Mouse (Mus musculus) spleen, adult 2 months (tissue): ENCODE measurements around the gene Tmprss11a.

Experiments used
- CTCF ChIP-seq: fragments of 200-500 bp; IDR thresholded peaks from 2 replicates; pipeline ENCODE4 v1.5.1; 2011; ENCODE audit warnings: mild to moderate bottlenecking, inconsistent platforms; ENCODE audit not compliant: insufficient read depth, insufficient read length, insufficient replicate concordance; ENCODE audit errors: extremely low read depth
- POLR2A ChIP-seq: fragments of 200-500 bp; IDR thresholded peaks from 2 replicates; pipeline ENCODE4 v1.6.1; 2011; ENCODE audit warnings: low read depth, low read length, inconsistent platforms

GRCm38 (mm10) chr5:86421323-86422028 lies 47.3 kb downstream of the Tmprss11a start:
- TF ChIP-seq CTCF (no peak), POLR2A (no peak)
